Mouse (Mus musculus): ENCODE data around the gene Spred2.

DNA sequence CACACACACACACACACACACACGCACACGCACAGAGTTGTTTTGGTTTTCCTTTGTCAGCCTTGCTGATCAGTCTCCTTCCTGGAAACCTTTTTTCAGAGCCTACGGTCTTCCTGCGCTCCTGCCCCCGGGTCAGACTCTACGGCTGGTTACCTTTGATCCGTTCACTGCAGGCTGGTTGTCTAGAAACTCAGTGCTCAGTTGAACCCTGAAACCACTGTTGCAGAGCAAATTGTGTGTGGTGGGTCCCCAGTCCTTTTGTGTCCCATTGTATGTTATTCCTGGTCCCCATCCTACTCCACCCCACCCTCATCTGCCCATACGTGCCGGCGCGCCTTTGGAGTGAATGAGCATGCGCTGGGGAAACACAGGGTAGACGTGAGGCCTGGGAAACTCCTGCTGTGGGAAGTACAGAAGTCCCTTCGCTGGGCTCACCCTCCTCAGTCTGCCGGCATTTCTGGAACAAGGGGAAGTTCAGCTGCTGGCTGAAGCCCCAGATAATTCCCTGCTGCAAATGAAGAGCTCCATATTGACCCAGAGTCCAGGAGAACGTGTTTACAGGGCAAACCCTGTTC is 40.9 kb downstream of the Spred2 start:
- TF ChIP-seq GATA1 (IDR thresholded peaks at IDR 0.05; ENCODE audit: borderline replicate concordance, low read length) (no peak), FLI1 (IDR thresholded peaks at IDR 0.05; ENCODE audit: low read length) (no peak)

All from megakaryocyte, embryonic 14.5 days (primary cell).